Mouse (Mus musculus) liver, embryonic 13.5 days (tissue): ENCODE measurements around the gene Cd248. TPM values are rescaled to one million over a fixed set of nuclear protein-coding genes. Genes with fewer than 3 reads are reported as not detected.

Experiments used
- ATAC-seq: fragments of 200-750 bp; cut with Nextera tagmentation; 2 replicates; pipeline ENCODE4 v1.8.0; 2017; ENCODE audit warnings: low read depth, mild to moderate bottlenecking, moderate number of reproducible peaks, moderate library complexity
- DNase-seq: peaks from one replicate; pipeline ENCODE4 v3.0.0; 2022
- H3K27ac ChIP-seq: fragments of 300-500 bp; sonication (generic); 2 replicates; pipeline ENCODE4 v1.5.1; 2015; ENCODE audit warnings: moderate library complexity, mild to moderate bottlenecking, inconsistent platforms
- H3K27me3 ChIP-seq: fragments of 300-500 bp; sonication (generic); 2 replicates; pipeline ENCODE4 v1.6.1; 2015; ENCODE audit warnings: mild to moderate bottlenecking, inconsistent platforms
- H3K36me3 ChIP-seq: fragments of 300-500 bp; sonication (generic); 2 replicates; pipeline ENCODE4 v1.6.1; 2015; ENCODE audit warnings: mild to moderate bottlenecking, inconsistent platforms
- H3K4me1 ChIP-seq: fragments of 300-500 bp; sonication (generic); replicated peaks from 2 replicates; pipeline ENCODE4 v1.6.1; 2015; ENCODE audit warnings: inconsistent platforms
- H3K4me2 ChIP-seq: fragments of 300-500 bp; sonication (generic); 2 replicates; pipeline ENCODE4 v1.6.1; 2015; ENCODE audit warnings: inconsistent platforms, mild to moderate bottlenecking, moderate library complexity
- H3K4me3 ChIP-seq: fragments of 300-500 bp; sonication (generic); replicated peaks from 2 replicates; pipeline ENCODE4 v1.5.1; 2015; ENCODE audit warnings: mild to moderate bottlenecking, inconsistent platforms
- H3K9ac ChIP-seq: fragments of 300-500 bp; sonication (generic); 2 replicates; pipeline ENCODE4 v1.6.1; 2015; ENCODE audit warnings: mild to moderate bottlenecking, inconsistent platforms
- H3K9me3 ChIP-seq: fragments of 300-500 bp; sonication (generic); replicated peaks from 2 replicates; pipeline ENCODE4 v1.6.1; 2016; ENCODE audit warnings: inconsistent platforms
- WGBS: fragments of 180-500 bp; shearing (Covaris S2); methylation state at CpG from one replicate; pipeline ENCODE4 v1.1.7; 2015; ENCODE audit not compliant: insufficient replicate concordance; 5-methylcytosine and 5-hydroxymethylcytosine counted together
- polyA plus RNA-seq: library from polyadenylated mRNA; unstranded; fragments of >200 nt; fragmentation: Nextera tagmentation; extraction: Ambion mirVana; gene quantifications from 2 replicates; pipeline ENCODE4 v1.2.1, GENCODE M21; 2015

The Cd248 gene
- polyA plus RNA-seq, 1 experiment from 2014 or later: 3.1 TPM

GRCm38 (mm10) chr19:5068570-5069234, 824 bp downstream of the Cd248 start:
- H3K27ac ChIP-seq: no peak overlapping the region; the same call in 1 of the 2 replicates
- peaks cover 55% of the 10 kb centered on the region for H3K27me3 ChIP-seq
- no peaks in the 10 kb centered on the region for H3K9me3 ChIP-seq
- peak overlapping the region; percentile 57 for H3K4me3 ChIP-seq
- DNase-seq: no peak
- WGBS: 39% methylated on average over 21 of the region's 21 CpGs
- peak overlapping the region; percentile 74 for H3K9ac ChIP-seq
- no peaks in the 10 kb centered on the region for H3K36me3 ChIP-seq
- peaks cover 72% of the 10 kb centered on the region for H3K4me1 ChIP-seq
- peak overlapping the region; percentile 85 for H3K4me2 ChIP-seq
- no peak for ATAC-seq

- Histone ChIP-seq H3K4me2 (peak overlapping the region; percentile 85; the same call in 1 of the 2 replicates), H3K4me1 (peaks cover 72% of the 10 kb centered on the region), H3K4me3 (0 out of 2 replicates have a peak overlapping the region, but pooled peaks have one; percentile 57), H3K9me3 (no peaks in the 10 kb centered on the region), H3K27me3 (peaks cover 57% of the 10 kb centered on the region), H3K27ac (no peak overlapping the region), H3K9ac (no peak overlapping the region), H3K36me3 (no peaks in the 10 kb centered on the region)
- ATAC-seq: no peak
- DNase-seq: no peak
- 61% methylated on average over 5 of the region's 5 CpGs for WGBS
These were observed 1.6 kb downstream of the Cd248 start for GRCm38 (mm10) chr19:5069486-5069885.

- Histone ChIP-seq H3K27me3 (peaks cover 62% of the 10 kb centered on the region), H3K4me3 (no peak overlapping the region), H3K27ac (no peak overlapping the region), H3K4me2 (peak overlapping the region; percentile 84; the same call in 1 of the 2 replicates), H3K36me3 (no peaks in the 10 kb centered on the region), H3K9ac (no peak overlapping the region), H3K9me3 (no peaks in the 10 kb centered on the region), H3K4me1 (peaks cover 69% of the 10 kb centered on the region)
- no peak for ATAC-seq
- WGBS: 74% methylated on average over 7 of the region's 7 CpGs
- DNase-seq: no peak
These were observed 2.1 kb downstream of the Cd248 start for GRCm38 (mm10) chr19:5069978-5070377.

- Histone ChIP-seq H3K4me2 (peak overlapping the region; percentile 84), H3K27ac (peak overlapping the region; percentile 7; the same call in 1 of the 2 replicates), H3K4me1 (peaks cover 63% of the 10 kb centered on the region), H3K9me3 (no peaks in the 10 kb centered on the region), H3K9ac (peak overlapping the region; percentile 67), H3K36me3 (no peaks in the 10 kb centered on the region), H3K27me3 (peaks cover 68% of the 10 kb centered on the region), H3K4me3 (peak overlapping the region; percentile 59)
- 17% methylated on average over 11 of the region's 11 CpGs for WGBS
- no peak for ATAC-seq
- no peak for DNase-seq
These were observed 3.2 kb downstream of the Cd248 start for GRCm38 (mm10) chr19:5071077-5071476.

- Histone ChIP-seq H3K36me3 (no peaks in the 10 kb centered on the region), H3K4me3 (peak overlapping the region; percentile 59), H3K27me3 (peaks cover 73% of the 10 kb centered on the region), H3K4me1 (peaks cover 59% of the 10 kb centered on the region), H3K9me3 (no peaks in the 10 kb centered on the region), H3K9ac (peak overlapping the region; percentile 67), H3K27ac (peak overlapping the region; percentile 45), H3K4me2 (peak overlapping the region; percentile 84)
- WGBS: 4% methylated on average over 39 of the region's 40 CpGs
- ATAC-seq (peak; percentile 73), DNase-seq (peak; percentile 82)
These were observed 3.9 kb downstream of the Cd248 start for GRCm38 (mm10) chr19:5071545-5072369.

GRCm38 (mm10) chr19:5072389-5073019, 4.6 kb downstream of the Cd248 start:
- H3K4me3 ChIP-seq: peak overlapping the region; percentile 59
- peak overlapping the region; percentile 17 for H3K9ac ChIP-seq
- no peak for DNase-seq
- H3K27me3 ChIP-seq: peaks cover 68% of the 10 kb centered on the region
- peak overlapping the region; percentile 84 for H3K4me2 ChIP-seq
- ATAC-seq: peak; percentile 5; the same call in 1 of the 2 replicates
- H3K9me3 ChIP-seq: no peaks in the 10 kb centered on the region
- peaks cover 52% of the 10 kb centered on the region for H3K4me1 ChIP-seq
- no peaks in the 10 kb centered on the region for H3K36me3 ChIP-seq
- WGBS: 4% methylated on average over 20 of the region's 20 CpGs
- peak overlapping the region; percentile 45 for H3K27ac ChIP-seq

- H3K4me1 ChIP-seq: peaks cover 47% of the 10 kb centered on the region
- H3K27me3 ChIP-seq: peaks cover 63% of the 10 kb centered on the region
- H3K36me3 ChIP-seq: no peaks in the 10 kb centered on the region
- DNase-seq: peak; percentile 40
- 1% methylated on average over 15 of the region's 15 CpGs for WGBS
- H3K9ac ChIP-seq: 0 out of 2 replicates have a peak overlapping the region, but pooled peaks have one; percentile 17
- no peak; the same call in 1 of the 2 replicates for ATAC-seq
- H3K9me3 ChIP-seq: no peaks in the 10 kb centered on the region
- peak overlapping the region; percentile 84 for H3K4me2 ChIP-seq
- peak overlapping the region; percentile 59 for H3K4me3 ChIP-seq
- H3K27ac ChIP-seq: no peak overlapping the region
These were observed 5.2 kb downstream of the Cd248 start for GRCm38 (mm10) chr19:5073028-5073427.

GRCm38 (mm10) chr19:5073518-5073917, 5.6 kb downstream of the Cd248 start:
- H3K9ac ChIP-seq: no peak overlapping the region
- H3K4me1 ChIP-seq: peaks cover 42% of the 10 kb centered on the region
- peaks cover 62% of the 10 kb centered on the region for H3K27me3 ChIP-seq
- H3K4me2 ChIP-seq: no peak overlapping the region
- no peak overlapping the region for H3K27ac ChIP-seq
- no peak for ATAC-seq
- WGBS: 30% methylated on average over 5 of the region's 5 CpGs
- H3K36me3 ChIP-seq: no peaks in the 10 kb centered on the region
- H3K9me3 ChIP-seq: no peaks in the 10 kb centered on the region
- no peak for DNase-seq
- H3K4me3 ChIP-seq: no peak overlapping the region

GRCm38 (mm10) chr19:5079279-5079678, 11.4 kb downstream of the Cd248 start:
- H3K27ac ChIP-seq: no peak overlapping the region
- DNase-seq (no peak), ATAC-seq (no peak)
- peaks cover 71% of the 10 kb centered on the region for H3K27me3 ChIP-seq
- no peaks in the 10 kb centered on the region for H3K9me3 ChIP-seq
- H3K36me3 ChIP-seq: no peaks in the 10 kb centered on the region
- H3K4me3 ChIP-seq: no peak overlapping the region
- WGBS: 69% methylated on average over 1 of the region's 1 CpGs
- no peaks in the 10 kb centered on the region for H3K4me1 ChIP-seq
- H3K4me2 ChIP-seq: no peak overlapping the region
- H3K9ac ChIP-seq: no peak overlapping the region

GRCm38 (mm10) chr19:5082005-5082404, 14.1 kb downstream of the Cd248 start:
- H3K27me3 ChIP-seq: peaks cover 80% of the 10 kb centered on the region
- 53% methylated on average over 18 of the region's 18 CpGs for WGBS
- no peak overlapping the region for H3K27ac ChIP-seq
- H3K4me3 ChIP-seq: no peak overlapping the region
- DNase-seq (no peak), ATAC-seq (no peak)
- H3K36me3 ChIP-seq: no peaks in the 10 kb centered on the region
- H3K4me2 ChIP-seq: no peak overlapping the region
- H3K9ac ChIP-seq: no peak overlapping the region
- peaks cover 14% of the 10 kb centered on the region for H3K4me1 ChIP-seq
- no peaks in the 10 kb centered on the region for H3K9me3 ChIP-seq

GRCm38 (mm10) chr19:5082596-5082995, 14.7 kb downstream of the Cd248 start:
- no peak overlapping the region for H3K27ac ChIP-seq
- no peak overlapping the region for H3K4me3 ChIP-seq
- H3K9me3 ChIP-seq: no peaks in the 10 kb centered on the region
- H3K9ac ChIP-seq: no peak overlapping the region
- 47% methylated on average over 24 of the region's 24 CpGs for WGBS
- H3K36me3 ChIP-seq: no peaks in the 10 kb centered on the region
- ATAC-seq (no peak), DNase-seq (no peak)
- H3K27me3 ChIP-seq: peaks cover 85% of the 10 kb centered on the region
- no peak overlapping the region for H3K4me2 ChIP-seq
- peaks cover 20% of the 10 kb centered on the region for H3K4me1 ChIP-seq
